Mouse (Mus musculus): ENCODE results near the gene Spon1. TPM values are rescaled to one million over a fixed set of nuclear protein-coding genes. Genes with fewer than 3 reads are reported as not detected.

Spon1 gene
- polyA plus RNA-seq, 1 experiment from 2014 or later = 62.4 TPM

- 4% methylated on average over 11 of the region's 11 CpGs for WGBS
- Histone ChIP-seq H3K9me3 (no peaks in the 10 kb centered on the region), H3K4me1 (replicated peaks) (peaks cover 5% of the 10 kb centered on the region; the same call in 1 of the 2 replicates), H3K36me3 (no peaks in the 10 kb centered on the region), H3K4me2 (replicated peaks) (peak overlapping the region; percentile 61), H3K9ac (replicated peaks) (0 out of 2 replicates have a peak overlapping the region, but pooled peaks have one; percentile 36), H3K27me3 (peaks cover 5% of the 10 kb centered on the region; the same call in 1 of the 2 replicates), H3K4me3 (replicated peaks) (peak overlapping the region; percentile 38), H3K27ac (0 out of 2 replicates have a peak overlapping the region, but pooled peaks have one; percentile 17)
- 0 out of 2 replicates have a peak, but pooled peaks have one; percentile 37 for ATAC-seq
These were observed 254.4 kb downstream of the Spon1 start for GRCm38 (mm10) chr7:114020057-114020703.

- Histone ChIP-seq H3K9ac (replicated peaks) (0 out of 2 replicates have a peak overlapping the region, but pooled peaks have one; percentile 36), H3K9me3 (no peaks in the 10 kb centered on the region), H3K4me3 (replicated peaks) (peak overlapping the region; percentile 38), H3K4me2 (replicated peaks) (peak overlapping the region; percentile 61), H3K27me3 (peaks cover 5% of the 10 kb centered on the region; the same call in 1 of the 2 replicates), H3K36me3 (no peaks in the 10 kb centered on the region), H3K4me1 (replicated peaks) (peaks cover 5% of the 10 kb centered on the region; the same call in 1 of the 2 replicates), H3K27ac (0 out of 2 replicates have a peak overlapping the region, but pooled peaks have one; percentile 17)
- peak; percentile 75 for ATAC-seq
- 2% methylated on average over 11 of the region's 11 CpGs for WGBS
These were observed 254.9 kb downstream of the Spon1 start for GRCm38 (mm10) chr7:114020704-114021093.

- WGBS = 92% methylated on average over 8 of the region's 8 CpGs
- H3K9me3 ChIP-seq = no peaks in the 10 kb centered on the region
- no peak for ATAC-seq
- H3K4me1 ChIP-seq (replicated peaks) = no peaks in the 10 kb centered on the region
- H3K27ac ChIP-seq = no peak overlapping the region
- H3K4me2 ChIP-seq (replicated peaks) = no peak overlapping the region
- H3K9ac ChIP-seq (replicated peaks) = no peak overlapping the region
- no peaks in the 10 kb centered on the region for H3K36me3 ChIP-seq
- no peak overlapping the region for H3K4me3 ChIP-seq (replicated peaks)
- H3K27me3 ChIP-seq = no peaks in the 10 kb centered on the region
These were observed 261.1 kb downstream of the Spon1 start for GRCm38 (mm10) chr7:114026923-114027322.

GRCm38 (mm10) chr7:114027406-114027805, 261.6 kb downstream of the Spon1 start:
- no peak overlapping the region for H3K27ac ChIP-seq
- WGBS = 96% methylated on average over 3 of the region's 3 CpGs
- no peak overlapping the region for H3K4me2 ChIP-seq (replicated peaks)
- no peak overlapping the region for H3K9ac ChIP-seq (replicated peaks)
- no peak for ATAC-seq
- H3K4me1 ChIP-seq (replicated peaks) = no peaks in the 10 kb centered on the region
- no peaks in the 10 kb centered on the region for H3K9me3 ChIP-seq
- H3K4me3 ChIP-seq (replicated peaks) = no peak overlapping the region
- no peaks in the 10 kb centered on the region for H3K27me3 ChIP-seq
- H3K36me3 ChIP-seq = no peaks in the 10 kb centered on the region

- ATAC-seq = no peak
- 95% methylated on average over 5 of the region's 5 CpGs for WGBS
- no peak overlapping the region for H3K27ac ChIP-seq
- H3K27me3 ChIP-seq = no peaks in the 10 kb centered on the region
- H3K4me2 ChIP-seq (replicated peaks) = no peak overlapping the region
- H3K9me3 ChIP-seq = no peaks in the 10 kb centered on the region
- no peak overlapping the region for H3K9ac ChIP-seq (replicated peaks)
- H3K4me3 ChIP-seq (replicated peaks) = no peak overlapping the region
- H3K36me3 ChIP-seq = no peaks in the 10 kb centered on the region
- H3K4me1 ChIP-seq (replicated peaks) = no peaks in the 10 kb centered on the region
These were observed 263.0 kb downstream of the Spon1 start for GRCm38 (mm10) chr7:114028828-114029227.

GRCm38 (mm10) chr7:114029596-114029995, 263.8 kb downstream of the Spon1 start:
- no peaks in the 10 kb centered on the region for H3K27me3 ChIP-seq
- no peak overlapping the region for H3K9ac ChIP-seq (replicated peaks)
- H3K27ac ChIP-seq = no peak overlapping the region
- H3K9me3 ChIP-seq = no peaks in the 10 kb centered on the region
- H3K4me3 ChIP-seq (replicated peaks) = no peak overlapping the region
- no peaks in the 10 kb centered on the region for H3K36me3 ChIP-seq
- WGBS = 85% methylated on average over 6 of the region's 6 CpGs
- ATAC-seq = no peak
- H3K4me1 ChIP-seq (replicated peaks) = no peaks in the 10 kb centered on the region
- no peak overlapping the region for H3K4me2 ChIP-seq (replicated peaks)

- Histone ChIP-seq H3K9me3 (no peaks in the 10 kb centered on the region), H3K4me1 (replicated peaks) (peaks cover 9% of the 10 kb centered on the region), H3K4me3 (replicated peaks) (no peak overlapping the region), H3K9ac (replicated peaks) (no peak overlapping the region), H3K36me3 (peaks cover 13% of the 10 kb centered on the region), H3K27ac (peak overlapping the region; percentile 46; the same call in 1 of the 2 replicates), H3K4me2 (replicated peaks) (no peak overlapping the region), H3K27me3 (no peaks in the 10 kb centered on the region)
- 82% methylated on average over 4 of the region's 4 CpGs for WGBS
- no peak for ATAC-seq
These were observed 271.4 kb downstream of the Spon1 start for GRCm38 (mm10) chr7:114037237-114037636.

- WGBS = 83% methylated on average over 4 of the region's 4 CpGs
- no peak overlapping the region for H3K4me2 ChIP-seq (replicated peaks)
- H3K4me3 ChIP-seq (replicated peaks) = no peak overlapping the region
- H3K36me3 ChIP-seq = peaks cover 13% of the 10 kb centered on the region
- ATAC-seq = no peak
- H3K9ac ChIP-seq (replicated peaks) = no peak overlapping the region
- peaks cover 19% of the 10 kb centered on the region for H3K4me1 ChIP-seq (replicated peaks)
- no peaks in the 10 kb centered on the region for H3K27me3 ChIP-seq
- no peak overlapping the region for H3K27ac ChIP-seq
- no peaks in the 10 kb centered on the region for H3K9me3 ChIP-seq
These were observed 275.6 kb downstream of the Spon1 start for GRCm38 (mm10) chr7:114041349-114041748.

- Histone ChIP-seq H3K9ac (replicated peaks) (no peak overlapping the region), H3K4me3 (replicated peaks) (no peak overlapping the region), H3K27me3 (no peaks in the 10 kb centered on the region), H3K36me3 (peaks cover 16% of the 10 kb centered on the region), H3K4me1 (replicated peaks) (peaks cover 10% of the 10 kb centered on the region), H3K9me3 (no peaks in the 10 kb centered on the region), H3K4me2 (replicated peaks) (no peak overlapping the region), H3K27ac (0 out of 2 replicates have a peak overlapping the region, but pooled peaks have one; percentile 35)
- 84% methylated on average over 26 of the region's 26 CpGs for WGBS
- peak; percentile 14; the same call in 1 of the 2 replicates for ATAC-seq
These were observed 277.5 kb downstream of the Spon1 start for GRCm38 (mm10) chr7:114042973-114043928.

- H3K9ac ChIP-seq (replicated peaks) = no peak overlapping the region
- H3K27me3 ChIP-seq = no peaks in the 10 kb centered on the region
- peaks cover 16% of the 10 kb centered on the region for H3K36me3 ChIP-seq
- peaks cover 10% of the 10 kb centered on the region for H3K4me1 ChIP-seq (replicated peaks)
- 85% methylated on average over 6 of the region's 6 CpGs for WGBS
- H3K9me3 ChIP-seq = no peaks in the 10 kb centered on the region
- H3K4me2 ChIP-seq (replicated peaks) = no peak overlapping the region
- 0 out of 2 replicates have a peak overlapping the region, but pooled peaks have one; percentile 19 for H3K27ac ChIP-seq
- no peak overlapping the region for H3K4me3 ChIP-seq (replicated peaks)
- no peak for ATAC-seq
These were observed 278.2 kb downstream of the Spon1 start for GRCm38 (mm10) chr7:114043929-114044549.

GRCm38 (mm10) chr7:114045814-114046213, 280.0 kb downstream of the Spon1 start:
- no peaks in the 10 kb centered on the region for H3K27me3 ChIP-seq
- no peak overlapping the region for H3K9ac ChIP-seq (replicated peaks)
- peaks cover 10% of the 10 kb centered on the region for H3K4me1 ChIP-seq (replicated peaks)
- no peak overlapping the region for H3K4me3 ChIP-seq (replicated peaks)
- 0 out of 2 replicates have a peak, but pooled peaks cover 3% of the 10 kb centered on the region for H3K36me3 ChIP-seq
- no peaks in the 10 kb centered on the region for H3K9me3 ChIP-seq
- H3K4me2 ChIP-seq (replicated peaks) = no peak overlapping the region
- WGBS = 89% methylated on average over 2 of the region's 2 CpGs
- no peak for ATAC-seq
- H3K27ac ChIP-seq = no peak overlapping the region

All from midbrain, embryonic 13.5 days (tissue).